Mouse (Mus musculus) limb, embryonic 10.5 days (tissue): ENCODE measurements at regions not wholly inside any gene's neighbourhood (a gene's known extent, or its start where the extent isn't known, plus 50 kb on each side); places are given as distances from the start of the nearest gene placed in this dataset.

Experiments used
- DNase-seq: peaks from one replicate; pipeline ENCODE4 v3.0.0-alpha.2; 2017; ENCODE audit warnings: low spot score
- H3K27ac ChIP-seq: fragments of 300-500 bp; sonication (generic); 2 replicates; pipeline ENCODE4 v1.5.1; 2016; ENCODE audit warnings: mild to moderate bottlenecking
- H3K27me3 ChIP-seq: fragments of 300-500 bp; sonication (generic); 2 replicates; pipeline ENCODE4 v1.6.1; 2016; ENCODE audit warnings: low read depth, mild to moderate bottlenecking; ENCODE audit not compliant: poor library complexity, severe bottlenecking
- H3K36me3 ChIP-seq: fragments of 300-500 bp; sonication (generic); 2 replicates; pipeline ENCODE4 v1.6.1; 2016; ENCODE audit warnings: mild to moderate bottlenecking, moderate library complexity
- H3K4me1 ChIP-seq: fragments of 300-500 bp; sonication (generic); 2 replicates; pipeline ENCODE4 v1.6.1; 2016
- H3K4me3 ChIP-seq: fragments of 300-500 bp; sonication (generic); 2 replicates; pipeline ENCODE4 v1.5.1; 2016; ENCODE audit warnings: mild to moderate bottlenecking, moderate library complexity
- H3K9me3 ChIP-seq: fragments of 300-500 bp; sonication (generic); replicated peaks from 2 replicates; pipeline ENCODE4 v1.6.1; 2016; ENCODE audit warnings: mild to moderate bottlenecking
- WGBS: fragments of 180-500 bp; shearing (Covaris S2); methylation state at CpG from one replicate; pipeline ENCODE4 v1.1.7; 2016; 5-methylcytosine and 5-hydroxymethylcytosine counted together

DNA sequence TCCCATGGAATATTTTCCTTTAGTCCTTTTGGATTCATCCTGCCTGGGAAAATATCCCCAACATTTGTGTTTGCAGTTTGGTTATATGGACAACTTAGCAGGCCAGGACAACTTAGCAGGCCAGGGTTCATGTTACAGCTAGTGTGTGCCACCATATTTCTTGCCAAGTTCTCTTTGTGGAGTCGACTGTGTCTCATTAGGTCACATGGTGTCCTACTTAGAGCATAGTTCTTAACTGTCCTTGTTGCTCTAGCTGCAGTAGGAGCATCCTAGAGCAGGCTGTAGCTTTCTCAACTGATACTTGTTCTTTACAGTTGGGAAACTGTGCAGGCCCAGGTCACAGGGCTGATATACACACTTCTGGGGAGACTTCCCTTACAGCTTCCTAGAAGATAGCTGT, 126.4 kb upstream of the Sox11 start:
- H3K4me3 ChIP-seq = no peak overlapping the region
- peaks cover 79% of the 10 kb centered on the region for H3K4me1 ChIP-seq
- no peaks in the 10 kb centered on the region for H3K9me3 ChIP-seq
- DNase-seq = no peak
- no peaks in the 10 kb centered on the region for H3K36me3 ChIP-seq
- H3K27me3 ChIP-seq = no peaks in the 10 kb centered on the region
- H3K27ac ChIP-seq = peak overlapping the region; percentile 81
- 66% methylated on average over 1 of the region's 1 CpGs for WGBS

DNA sequence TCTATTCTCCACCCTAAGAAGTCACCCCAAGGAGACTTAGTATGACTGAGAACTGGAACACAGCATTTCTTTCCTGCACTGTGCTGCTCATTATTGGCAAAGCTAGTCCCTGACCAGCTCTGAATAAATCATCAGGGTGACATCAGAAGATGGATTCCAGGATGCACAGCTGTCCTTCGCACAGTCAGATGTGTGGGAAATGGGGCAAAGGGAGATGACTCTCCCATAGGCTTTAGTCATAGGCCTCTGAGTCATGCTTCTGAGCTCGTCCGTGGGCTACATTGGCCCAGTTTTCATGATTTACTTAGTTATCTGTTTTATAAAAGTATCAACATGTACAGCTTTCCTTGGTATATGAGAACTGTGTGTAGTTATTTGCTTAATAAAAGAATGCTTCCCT, 125.8 kb upstream of the Sox11 start:
- no peaks in the 10 kb centered on the region for H3K27me3 ChIP-seq
- H3K9me3 ChIP-seq = no peaks in the 10 kb centered on the region
- H3K4me3 ChIP-seq = no peak overlapping the region
- 96% methylated on average over 3 of the region's 3 CpGs for WGBS
- H3K4me1 ChIP-seq = peaks cover 80% of the 10 kb centered on the region
- no peaks in the 10 kb centered on the region for H3K36me3 ChIP-seq
- peak overlapping the region; percentile 30; the same call in 1 of the 2 replicates for H3K27ac ChIP-seq
- no peak for DNase-seq

DNA sequence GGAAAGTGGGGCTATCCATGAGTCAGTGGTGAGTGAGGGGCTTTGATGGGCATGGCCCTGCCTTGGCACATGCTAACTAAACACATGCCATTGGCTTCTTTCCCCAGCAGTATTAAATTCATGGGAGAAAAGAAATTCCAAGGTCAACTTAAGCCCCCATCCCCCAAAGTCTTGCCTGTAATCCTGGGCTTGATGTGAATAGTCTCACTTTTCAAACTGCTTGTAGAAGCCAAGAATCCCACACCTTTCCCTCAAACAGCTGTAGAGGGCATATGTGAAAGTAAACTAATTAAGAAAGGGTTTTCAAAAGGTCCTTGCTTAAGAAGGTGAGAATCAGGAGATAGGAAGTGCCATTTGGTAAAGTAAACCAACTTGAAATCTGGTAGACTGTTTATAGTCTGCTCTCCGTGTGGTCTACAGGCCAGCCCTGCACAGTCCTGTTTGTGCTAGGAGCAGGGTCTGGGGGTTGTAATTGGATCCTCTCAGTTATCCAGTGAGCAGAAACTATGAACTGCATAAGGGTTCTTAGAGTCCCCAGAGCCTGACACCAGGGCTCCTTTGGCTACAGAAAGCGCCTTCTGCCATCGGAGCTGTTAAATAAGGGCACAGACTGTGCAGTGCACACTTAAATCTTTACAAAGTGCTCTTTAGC, 123.3 kb upstream of the Sox11 start:
- Histone ChIP-seq H3K9me3 (no peaks in the 10 kb centered on the region), H3K36me3 (no peaks in the 10 kb centered on the region), H3K4me3 (0 out of 2 replicates have a peak overlapping the region, but pooled peaks have one; percentile 4), H3K4me1 (peaks cover 58% of the 10 kb centered on the region), H3K27ac (peak overlapping the region; percentile 77), H3K27me3 (no peaks in the 10 kb centered on the region)
- peak; percentile 49 for DNase-seq
- 10% methylated on average over 3 of the region's 3 CpGs for WGBS

DNA sequence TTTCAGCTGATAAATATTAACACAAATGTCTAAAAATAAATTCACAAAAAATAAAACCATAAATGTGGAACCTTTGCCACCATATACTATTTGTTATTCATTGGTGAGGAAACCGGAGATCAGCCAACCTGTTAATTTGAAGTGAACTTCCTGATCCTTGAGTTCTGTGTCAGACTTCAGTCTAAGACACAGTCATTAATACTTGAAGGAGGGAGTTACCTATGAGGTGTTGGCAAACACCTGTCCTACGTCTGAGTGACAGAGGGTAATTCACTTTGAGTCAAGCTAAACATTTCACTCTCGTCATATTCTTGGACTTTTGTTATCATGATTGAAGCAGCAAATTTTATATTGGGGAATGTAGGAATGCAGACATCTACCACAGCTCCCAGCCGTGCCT, 116.3 kb upstream of the Sox11 start:
- Histone ChIP-seq H3K4me3 (no peak overlapping the region), H3K27ac (no peak overlapping the region), H3K4me1 (no peaks in the 10 kb centered on the region; the same call in 1 of the 2 replicates), H3K36me3 (0 out of 2 replicates have a peak, but pooled peaks cover 3% of the 10 kb centered on the region), H3K27me3 (no peaks in the 10 kb centered on the region), H3K9me3 (peaks cover 2% of the 10 kb centered on the region; the same call in 1 of the 2 replicates)
- no peak for DNase-seq
- WGBS = 82% methylated on average over 4 of the region's 4 CpGs

DNA sequence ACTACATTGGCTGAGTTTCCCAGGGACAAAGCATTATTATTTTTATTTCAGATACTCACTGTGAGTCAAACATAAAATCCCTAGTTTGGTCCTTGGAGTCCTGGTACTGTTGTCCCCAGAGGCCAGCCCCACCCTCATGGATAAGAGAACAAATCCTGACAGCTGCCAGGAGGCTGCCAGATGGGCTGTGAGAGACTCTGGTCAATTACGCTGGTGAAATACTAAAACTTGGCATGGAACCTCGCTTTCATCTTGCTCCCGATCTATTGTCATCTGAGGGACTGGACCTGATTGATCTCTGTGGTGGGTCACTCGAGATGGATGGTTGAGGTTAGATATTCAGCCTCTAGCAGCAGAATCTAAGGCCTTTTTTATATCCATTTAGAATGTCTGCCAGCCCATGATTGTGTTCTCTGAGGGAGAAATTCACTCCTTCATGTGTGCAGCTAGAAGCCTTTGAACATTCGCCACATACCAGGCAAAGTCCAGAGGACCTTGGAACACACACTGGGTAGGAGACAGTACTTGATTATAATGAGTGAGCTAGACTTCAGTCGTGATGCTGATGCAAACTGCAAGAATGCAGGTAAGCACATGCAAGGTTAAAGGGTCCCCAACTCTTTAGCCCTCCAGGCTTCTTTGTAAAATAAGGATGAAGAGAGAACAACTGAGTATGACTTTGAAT, 95.4 kb upstream of the Sox11 start:
- Histone ChIP-seq H3K27ac (no peak overlapping the region), H3K4me3 (no peak overlapping the region), H3K27me3 (no peaks in the 10 kb centered on the region), H3K36me3 (no peaks in the 10 kb centered on the region), H3K4me1 (peaks cover 12% of the 10 kb centered on the region), H3K9me3 (no peaks in the 10 kb centered on the region)
- WGBS = 51% methylated on average over 6 of the region's 6 CpGs
- no peak for DNase-seq

DNA sequence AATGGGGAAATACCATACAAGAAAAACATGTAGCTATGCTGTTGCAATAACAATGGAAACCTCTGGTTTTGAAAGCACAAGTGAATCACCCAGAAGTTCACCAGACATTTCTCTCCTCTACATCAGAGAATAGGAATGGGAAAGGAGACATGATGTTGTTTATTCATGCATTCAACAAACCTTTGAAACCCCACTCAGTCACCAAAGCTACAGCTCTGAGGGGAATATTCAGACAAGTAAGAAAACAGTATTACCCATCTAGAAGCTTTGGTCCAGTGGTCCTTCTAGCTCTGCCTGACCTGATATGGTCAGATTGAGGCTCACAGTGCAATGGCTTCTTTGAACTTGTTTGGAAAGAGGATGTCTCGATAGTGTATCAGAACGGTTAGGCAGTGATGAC, 89.0 kb upstream of the Sox11 start:
- H3K27ac ChIP-seq = peak overlapping the region; percentile 21; the same call in 1 of the 2 replicates
- H3K27me3 ChIP-seq = no peaks in the 10 kb centered on the region
- H3K36me3 ChIP-seq = no peaks in the 10 kb centered on the region
- no peak for DNase-seq
- H3K4me3 ChIP-seq = no peak overlapping the region
- WGBS = 93% methylated on average over 2 of the region's 2 CpGs
- H3K4me1 ChIP-seq = peaks cover 18% of the 10 kb centered on the region
- no peaks in the 10 kb centered on the region for H3K9me3 ChIP-seq

DNA sequence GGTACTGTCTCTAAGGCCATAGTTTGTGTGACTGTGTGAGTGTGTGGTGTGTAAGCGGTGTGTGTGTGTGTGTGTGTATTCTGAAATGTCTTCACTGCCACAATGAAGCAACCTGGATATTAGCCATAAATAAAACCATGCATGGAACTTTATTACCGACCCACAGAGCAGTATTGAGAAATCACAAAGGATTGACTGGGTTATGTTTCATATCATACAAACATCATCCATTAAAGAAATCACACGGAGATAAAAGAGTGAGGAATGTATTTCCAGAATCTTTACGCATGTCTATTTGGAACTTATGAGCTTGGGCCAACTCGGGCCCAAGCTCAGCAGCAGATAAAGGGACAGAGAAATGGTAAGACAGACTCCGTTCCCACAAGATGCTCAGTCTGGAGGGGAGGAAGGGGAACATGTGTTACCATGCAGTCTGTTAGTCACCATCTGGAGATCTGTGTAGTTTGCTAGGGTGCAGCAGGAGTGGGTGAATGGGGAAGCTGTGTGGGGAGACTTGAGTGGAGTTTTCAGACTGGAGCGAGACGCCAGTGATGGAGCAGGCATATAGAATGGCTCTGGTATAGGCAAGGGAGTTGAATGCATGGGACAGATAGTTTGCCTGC, 75.1 kb upstream of the Sox11 start:
- no peak overlapping the region for H3K4me3 ChIP-seq
- no peaks in the 10 kb centered on the region for H3K36me3 ChIP-seq
- H3K27me3 ChIP-seq = no peaks in the 10 kb centered on the region
- no peak overlapping the region for H3K27ac ChIP-seq
- 93% methylated on average over 8 of the region's 8 CpGs for WGBS
- no peaks in the 10 kb centered on the region for H3K9me3 ChIP-seq
- peaks cover 2% of the 10 kb centered on the region for H3K4me1 ChIP-seq
- DNase-seq = no peak

DNA sequence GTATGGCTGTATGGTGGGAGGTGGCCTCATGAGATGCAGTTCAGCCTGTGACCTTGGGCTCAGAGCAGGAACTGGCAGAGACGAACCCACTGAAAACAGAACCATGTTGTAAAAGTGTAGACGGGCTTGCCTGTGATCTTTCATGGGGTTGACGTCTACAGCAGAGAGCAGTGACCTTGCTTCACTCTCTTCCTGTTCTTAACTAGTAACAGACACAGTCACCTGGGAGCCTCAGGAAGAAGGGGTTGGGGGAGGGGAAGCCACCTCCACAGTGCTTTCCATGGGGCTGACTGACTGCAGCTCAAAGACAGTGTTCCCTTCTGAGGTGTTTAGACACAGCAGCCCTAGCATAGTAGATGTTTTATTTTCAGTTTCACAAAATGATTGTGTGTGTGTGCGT, 68.2 kb upstream of the Sox11 start:
- Histone ChIP-seq H3K4me1 (peaks cover 41% of the 10 kb centered on the region), H3K4me3 (0 out of 2 replicates have a peak overlapping the region, but pooled peaks have one; percentile 17), H3K36me3 (no peaks in the 10 kb centered on the region), H3K27me3 (no peaks in the 10 kb centered on the region), H3K9me3 (no peaks in the 10 kb centered on the region), H3K27ac (peak overlapping the region; percentile 82)
- WGBS = 19% methylated on average over 4 of the region's 4 CpGs
- peak; percentile 78 for DNase-seq

DNA sequence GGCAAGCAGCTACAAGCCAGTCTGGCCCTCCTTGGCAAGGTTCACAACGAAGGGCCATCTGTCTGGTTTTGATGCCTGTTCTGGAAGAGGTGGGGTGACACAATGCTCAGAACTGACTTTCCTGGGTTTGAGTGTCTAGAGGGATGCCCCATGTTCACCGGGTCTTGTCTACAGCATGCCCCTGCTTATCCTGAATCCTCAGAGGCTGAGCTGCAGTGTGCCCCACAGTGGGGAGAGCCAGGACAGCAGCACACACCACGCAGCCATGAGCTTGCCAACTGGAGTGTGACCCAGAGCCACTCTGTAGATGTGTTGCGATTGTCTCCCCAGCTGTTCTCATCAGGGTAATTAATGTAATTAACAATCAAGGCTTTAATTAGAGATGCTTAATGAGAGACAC, 66.1 kb upstream of the Sox11 start:
- 70% methylated on average over 4 of the region's 4 CpGs for WGBS
- Histone ChIP-seq H3K36me3 (no peaks in the 10 kb centered on the region), H3K4me1 (peaks cover 41% of the 10 kb centered on the region), H3K4me3 (no peak overlapping the region), H3K27me3 (no peaks in the 10 kb centered on the region), H3K9me3 (no peaks in the 10 kb centered on the region), H3K27ac (peak overlapping the region; percentile 71)
- DNase-seq = no peak

DNA sequence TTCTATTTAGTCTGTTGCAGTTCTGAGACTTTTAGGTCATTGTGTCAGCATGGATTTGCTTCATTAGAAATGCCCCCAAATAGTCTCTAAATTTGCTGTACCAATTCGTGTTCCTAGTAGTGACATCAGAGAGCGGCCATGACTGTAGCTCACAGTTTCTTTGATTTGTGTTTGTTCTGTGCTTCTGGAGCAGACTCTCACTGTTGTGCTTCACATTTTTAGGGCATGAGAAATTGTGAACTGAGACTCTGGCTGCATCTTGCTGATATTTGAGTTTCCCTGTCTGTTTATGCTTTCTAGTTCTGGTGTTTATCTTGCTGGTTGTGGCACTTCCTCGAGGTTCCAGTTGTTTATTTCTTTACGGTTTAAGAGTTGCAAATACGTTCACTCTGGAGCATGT, 57.0 kb upstream of the Sox11 start:
- no peak overlapping the region for H3K27ac ChIP-seq
- H3K27me3 ChIP-seq = no peaks in the 10 kb centered on the region
- no peak overlapping the region for H3K4me3 ChIP-seq
- DNase-seq = no peak
- H3K36me3 ChIP-seq = no peaks in the 10 kb centered on the region
- H3K9me3 ChIP-seq = no peaks in the 10 kb centered on the region
- WGBS = 81% methylated on average over 5 of the region's 5 CpGs
- H3K4me1 ChIP-seq = no peaks in the 10 kb centered on the region
